Mouse (Mus musculus) CH12.LX (cell line): Measurements from ENCODE around the gene Gfpt1.

Source experiments
- BHLHE40 ChIP-seq: IDR thresholded peaks from 2 replicates; pipeline ENCODE4 v1.6.1; 2011; ENCODE audit warnings: mild to moderate bottlenecking, low read depth, low read length, improper control_type of control experiment
- CTCF ChIP-seq, 2 experiments: IDR thresholded peaks in 1 of 2; conservative IDR thresholded peaks in 1 of 2; 2 replicates each; pipeline ENCODE4 v1.5.1; 2011 to 2012; ENCODE audit warnings: low read depth in 2 of 2, low read length in 2 of 2, improper control_type of control experiment in 1 of 2, inconsistent platforms in 1 of 2, mild to moderate bottlenecking in 1 of 2, moderate library complexity in 1 of 2
- EP300 ChIP-seq: IDR thresholded peaks from 2 replicates; pipeline ENCODE4 v1.6.1; 2011; ENCODE audit warnings: low read length, improper control_type of control experiment
- MAX ChIP-seq: IDR thresholded peaks from 2 replicates; pipeline ENCODE4 v1.6.1; 2011; ENCODE audit warnings: low read length, improper control_type of control experiment
- NELFE ChIP-seq: IDR thresholded peaks from 2 replicates; pipeline ENCODE4 v1.6.1; 2011; ENCODE audit warnings: low read depth, low read length, improper control_type of control experiment
- NRF1 ChIP-seq: IDR thresholded peaks from 2 replicates; pipeline ENCODE4 v1.6.1; 2014; ENCODE audit warnings: low read depth, mild to moderate bottlenecking, inconsistent platforms, low read length, improper control_type of control experiment, moderate library complexity
- POLR2A ChIP-seq: IDR thresholded peaks from 2 replicates; pipeline ENCODE4 v1.6.1; 2011; ENCODE audit warnings: low read depth, mild to moderate bottlenecking, improper control_type of control experiment, low read length
- POLR2AphosphoS2 ChIP-seq: IDR thresholded peaks from 2 replicates; pipeline ENCODE4 v1.6.1; 2011; ENCODE audit warnings: low read depth, low read length, improper control_type of control experiment
- USF1 ChIP-seq: IDR thresholded peaks from 2 replicates; pipeline ENCODE4 v1.6.1; 2014; ENCODE audit warnings: low read depth, mild to moderate bottlenecking, inconsistent platforms, low read length, improper control_type of control experiment

DNA sequence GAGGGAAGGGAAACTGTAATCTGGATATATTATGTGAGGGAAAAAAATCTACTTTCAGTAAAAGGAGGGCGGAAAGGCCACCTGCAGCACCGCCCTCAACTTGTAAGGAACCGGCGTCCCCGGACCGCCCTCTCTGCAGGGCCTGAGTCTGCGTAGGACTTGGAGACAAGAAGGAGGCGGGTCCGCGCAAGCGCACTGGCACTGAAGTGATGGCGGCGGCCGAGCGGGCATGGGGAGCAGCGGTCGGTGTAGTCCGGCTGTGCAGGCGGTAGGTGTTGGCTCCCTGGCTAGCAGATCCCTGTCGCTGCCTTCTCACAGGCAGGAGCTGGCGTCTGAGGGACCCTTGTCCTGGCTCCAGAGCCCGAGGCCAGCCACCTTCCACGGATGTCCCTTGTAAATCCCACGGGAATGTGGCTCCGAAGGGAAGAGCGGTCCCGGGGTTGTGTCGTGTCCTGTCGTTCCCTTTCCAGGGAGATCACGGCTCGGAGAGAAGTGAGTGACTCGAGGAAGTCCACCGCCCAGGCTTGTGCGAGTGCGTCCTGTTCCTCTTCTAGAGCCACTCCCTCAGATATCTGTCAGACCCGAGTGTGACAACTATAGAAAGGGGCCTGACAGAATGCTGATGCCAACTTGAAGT, 32.8 kb upstream of the Gfpt1 start:
- TF ChIP-seq CTCF (conservative IDR thresholded peaks at IDR 0.05 in 1 of 2, IDR thresholded peaks at IDR 0.05 in 1 of 2; ENCODE audit: low read depth in 2 of 2, low read length in 2 of 2) (no peak), POLR2A (peak; percentile 96), USF1 (no peak), POLR2AphosphoS2 (no peak), NRF1 (peak; percentile 94), NELFE (peak; percentile 93), EP300 (no peak), BHLHE40 (no peak), MAX (no peak)
